In genomic region chr17:31580344-31580743, GRCm38 (mm10) we compare ENCODE assay signal across 15 mouse cellular contexts. TPM values are rescaled to one million over a fixed set of nuclear protein-coding genes. Genes with fewer than 3 reads are reported as not detected.
DNase-seq lines count a peak whose midpoint lies in the region; ATAC-seq and TF ChIP-seq lines count a peak whose summit lies in the region.
"Had no signal": no experiment of that assay in that cellular context is flagged by ENCODE, and none has a peak within 500 bp of the region (broad histone marks: within the 10 kb centered on the region; RNA-seq: fewer than 3 reads in every experiment).

No protein-coding gene starts in this region.

- peak; percentile 55 to 65 for DNase-seq in left cerebral cortex, postnatal 14 days (ENCODE audit: low spot score in 2 of 2)
- DNase-seq in left cerebral cortex, postnatal 10 days (ENCODE audit: extremely low spot score in 1 of 2, low spot score in 2 of 2): no peak
- no peak for DNase-seq in ES-E14 (ENCODE audit: low read depth, low spot score)
- DNase-seq in forebrain, postnatal 0 days: peak; percentile 83
- DNase-seq in frontal cortex, postnatal 10 days (ENCODE audit: low spot score in 2 of 2): no peak
- no peak for DNase-seq in lung, adult 18-20 months
- DNase-seq: heart, postnatal 4 days; kidney, adult 9 months; liver, postnatal 0 days had no signal

- H3K36me3 ChIP-seq in ES-E14 (ENCODE audit: control insufficient read depth, insufficient read depth, low read length, poor library complexity, severe bottlenecking): no peaks in the 10 kb centered on the region; the same call in 1 of the 2 replicates
- peaks cover 4% of the 10 kb centered on the region; the same call in 1 of the 2 replicates for H3K36me3 ChIP-seq in forebrain, postnatal 0 days (ENCODE audit: insufficient read depth)
- peaks cover 6% of the 10 kb centered on the region; the same call in 1 of the 2 replicates for H3K36me3 ChIP-seq in midbrain, embryonic 13.5 days

- H3K4me1 ChIP-seq in ES-E14 (ENCODE audit: control insufficient read depth in 2 of 2, insufficient read depth in 2 of 2, low read length in 2 of 2, poor library complexity in 1 of 2): peaks cover 8 to 46% of the 10 kb centered on the region in 2 experiments
- H3K4me1 ChIP-seq in forebrain, postnatal 0 days (ENCODE audit: insufficient read depth): no peaks in the 10 kb centered on the region
- H3K4me1 ChIP-seq in midbrain, embryonic 13.5 days (replicated peaks): peaks cover 26% of the 10 kb centered on the region

- H3K4me2 ChIP-seq in forebrain, postnatal 0 days (ENCODE audit: low read depth): no peak overlapping the region
- H3K4me2 ChIP-seq in midbrain, embryonic 13.5 days (replicated peaks): no peak overlapping the region
- H3K4me2 ChIP-seq: limb, embryonic 12.5 days had no signal

- in situ Hi-C loops in ES-E14 (cut with MboI; ENCODE audit: low sequenced_read_pairs in 2 of 2, unreplicated experiment in 2 of 2): no loop called here

- H3K27ac ChIP-seq in ES-E14 (ENCODE audit: insufficient read depth, low read depth, low read length, poor library complexity, severe bottlenecking): peak overlapping the region; percentile 71; the same call in 1 of the 2 replicates
- H3K27ac ChIP-seq in forebrain, postnatal 0 days (ENCODE audit: low read depth, low read length): peak overlapping the region; percentile 42
- peak overlapping the region; percentile 75 for H3K27ac ChIP-seq in midbrain, embryonic 13.5 days
- H3K27ac ChIP-seq: heart, embryonic 10.5 days; limb, embryonic 12.5 days had no signal

- peak overlapping the region; percentile 15 to 28; a peak in 2 of 4 replicates for H3K4me3 ChIP-seq in ES-E14 (ENCODE audit: insufficient read depth in 1 of 2, low read depth in 1 of 2, low read length in 2 of 2, poor library complexity in 1 of 2, severe bottlenecking in 1 of 2)
- H3K4me3 ChIP-seq in forebrain, postnatal 0 days (ENCODE audit: low read depth, low read length): no peak overlapping the region
- no peak overlapping the region for H3K4me3 ChIP-seq in midbrain, embryonic 13.5 days (replicated peaks)
- H3K4me3 ChIP-seq: heart, embryonic 10.5 days; limb, embryonic 12.5 days had no signal

- TF ChIP-seq CTCF in forebrain, postnatal 0 days (IDR thresholded peaks at IDR 0.05; ENCODE audit: low read depth): no peak

- WGBS in forebrain, postnatal 0 days: 19% methylated on average over 3 of the region's 3 CpGs
- WGBS in midbrain, embryonic 13.5 days: 34% methylated on average over 3 of the region's 3 CpGs

- no peaks in the 10 kb centered on the region for H3K27me3 ChIP-seq in forebrain, postnatal 0 days (ENCODE audit: insufficient read depth, low read length)
- no peaks in the 10 kb centered on the region for H3K27me3 ChIP-seq in midbrain, embryonic 13.5 days
- H3K27me3 ChIP-seq: limb, embryonic 12.5 days had no signal

- peak; percentile 79 for ATAC-seq in forebrain, postnatal 0 days
- ATAC-seq in midbrain, embryonic 13.5 days: peak; percentile 64
- ATAC-seq in activated CD4-positive, CD25-positive, alpha-beta regulatory T cell, adult 4 months: no peak
- ATAC-seq: liver, postnatal 0 days had no signal

- peak overlapping the region; percentile 20; the same call in 1 of the 2 replicates for H3K9ac ChIP-seq in ES-E14 (ENCODE audit: insufficient read depth, low read depth, low read length, poor library complexity, severe bottlenecking)
- no peak overlapping the region for H3K9ac ChIP-seq in forebrain, postnatal 0 days
- H3K9ac ChIP-seq in midbrain, embryonic 13.5 days (replicated peaks): 0 out of 2 replicates have a peak overlapping the region, but pooled peaks have one; percentile 15
- H3K9ac ChIP-seq: limb, embryonic 12.5 days; liver, postnatal 0 days had no signal

- intact Hi-C loops in left cerebral cortex, postnatal 14 days (cut with DNase I): no loop called here
- intact Hi-C loops in left cerebral cortex, postnatal 10 days (cut with DNase I): no loop called here

- no peaks in the 10 kb centered on the region for H3K9me3 ChIP-seq in ES-E14 (ENCODE audit: control insufficient read depth, insufficient read depth, low read depth, low read length)
- H3K9me3 ChIP-seq in forebrain, postnatal 0 days (ENCODE audit: low read length): no peaks in the 10 kb centered on the region
- no peaks in the 10 kb centered on the region for H3K9me3 ChIP-seq in midbrain, embryonic 13.5 days
- H3K9me3 ChIP-seq: heart, embryonic 10.5 days had no signal

TF ChIP-seq in ES-E14, 5 proteins besides CTCF, POLR2A, EP300 and RAD21:
- TF ChIP-seq ZNF384 (IDR thresholded peaks at IDR 0.05; ENCODE audit: low read depth, low read length): no peak
- no peak for TF ChIP-seq ZC3H11A (IDR thresholded peaks at IDR 0.05; ENCODE audit: borderline replicate concordance, low read depth, low read length)
- TF ChIP-seq CHD2 (IDR thresholded peaks at IDR 0.05; ENCODE audit: low read depth, low read length): no peak
- no peak for TF ChIP-seq HCFC1 (IDR thresholded peaks at IDR 0.05; ENCODE audit: borderline replicate concordance, insufficient read depth, low read length)
- TF ChIP-seq MAFK (IDR thresholded peaks at IDR 0.05; ENCODE audit: insufficient read depth, low read depth, low read length): no peak

RNA-seq across cellular contexts. Expression of gene Pknox1, which starts 15.8 kb away (rescaled TPM):
- total RNA-seq in left cerebral cortex, postnatal 14 days (2021): 10 to 100 TPM; 12.4 to 14.4 TPM
- 10 to 100 TPM; 14.1 to 14.4 TPM for total RNA-seq in left cerebral cortex, postnatal 10 days (2021)
- 16.3 and 20.8 TPM in 2 replicates for total RNA-seq in ES-E14 (2012; rRNA removed)
- 26.1 and 30.6 TPM in 2 replicates for total RNA-seq in forebrain, postnatal 0 days (2014; rRNA removed)
- 16.7 and 18.5 TPM in 2 replicates for polyA plus RNA-seq in forebrain, postnatal 0 days (2015; fragmentation: Nextera tagmentation; extraction: Ambion mirVana)
- polyA plus RNA-seq in midbrain, embryonic 13.5 days (2015; fragmentation: Nextera tagmentation; extraction: Ambion mirVana): 23.8 and 24.6 TPM in 2 replicates
- polyA plus RNA-seq in activated CD4-positive, CD25-positive, alpha-beta regulatory T cell, adult 4 months (2017; shearing (Covaris generic)): 10 to 100 TPM; 42.0 to 44.1 TPM

RNA-seq across cellular contexts. Expression of gene Cbs, which starts 56.7 kb away (rescaled TPM):
- total RNA-seq in left cerebral cortex, postnatal 14 days (2021): 10 to 100 TPM; 45.9 to 48.6 TPM
- total RNA-seq in left cerebral cortex, postnatal 10 days (2021): 10 to 100 TPM; 39.4 to 64.4 TPM
- 8.6 and 15.5 TPM in 2 replicates for total RNA-seq in ES-E14 (2012; rRNA removed)
- 18.6 and 20.2 TPM in 2 replicates for total RNA-seq in forebrain, postnatal 0 days (2014; rRNA removed)
- 16.3 and 22.3 TPM in 2 replicates for polyA plus RNA-seq in forebrain, postnatal 0 days (2015; fragmentation: Nextera tagmentation; extraction: Ambion mirVana)
- 3.3 and 3.6 TPM in 2 replicates for polyA plus RNA-seq in midbrain, embryonic 13.5 days (2015; fragmentation: Nextera tagmentation; extraction: Ambion mirVana)
- polyA plus RNA-seq in activated CD4-positive, CD25-positive, alpha-beta regulatory T cell, adult 4 months (2017; shearing (Covaris generic)): under 1 TPM in 1 of 2 experiments, not detected in 1; 0.05 TPM
- total RNA-seq: megakaryocyte, adult 5-6 weeks; neutrophil, adult 5-6 weeks had no signal

Comparison
In these comparisons a context has a peak if more than half of its experiments do, and no peak if none do; other contexts are left out.
1. DNase-seq: peak in left cerebral cortex, postnatal 14 days (2 of 2) and forebrain, postnatal 0 days (single experiment); none in left cerebral cortex, postnatal 10 days (0 of 2), ES-E14 (single experiment), frontal cortex, postnatal 10 days (0 of 2) and lung, adult 18-20 months (0 of 2).
2. H3K4me3 ChIP-seq: peak in ES-E14 (2 of 2); none in forebrain, postnatal 0 days (single experiment) and midbrain, embryonic 13.5 days (single experiment).
3. Peak in every context shown above with its lines, with median percentiles within 50 percentile points of each other: H3K27ac ChIP-seq.